Mouse (Mus musculus): Measurements from ENCODE around the gene Nrn1.

GRCm38 (mm10) chr13:36732891-36733490 lies 1.9 kb downstream of the Nrn1 start:
- no peak for TF ChIP-seq CTCF (IDR thresholded peaks at IDR 0.05; ENCODE audit: extremely low read depth, insufficient read depth, insufficient read length, insufficient replicate concordance)
- TF ChIP-seq POLR2A (IDR thresholded peaks at IDR 0.05; ENCODE audit: low read depth, low read length) = no peak
